Mouse (Mus musculus) erythroid progenitor cell, adult 5-6 weeks (primary cell): ENCODE data around the gene Fbxl16. TPM values are rescaled to one million over a fixed set of nuclear protein-coding genes. Genes with fewer than 3 reads are reported as not detected.
"Not testable (repeated sequence)": the region's sequence is repeated elsewhere in the genome, so short reads cannot be mapped to it uniquely, and the experiment has no call there.

Experiments
- ATAC-seq: replicated peaks from 2 replicates; pipeline ENCODE4 v1.8.0; 2016; ENCODE audit warnings: moderate number of reproducible peaks, mild to moderate bottlenecking, moderate TSS enrichment, inconsistent platforms; ENCODE audit not compliant: poor library complexity, low FRiP score, severe bottlenecking
- total RNA-seq, 2 experiments: library from RNA; stranded (forward) in 1 of 2; stranded (reverse) in 1 of 2; fragments of 150-400 nt in 1 of 2; fragments of 186-747, 209-891 nt in 1 of 2; gene quantifications; 2 replicates each; pipeline versions ENCODE4 v1.2.3 to v1.2.4; 2015 to 2017; ENCODE audit warnings: low replicate concordance in 2 of 2

The Fbxl16 gene
- total RNA-seq, 2 experiments from 2014 or later: not detected

- no peak for ATAC-seq
Measured at GRCm38 (mm10) chr17:25794197-25794596, 14.7 kb upstream of the Fbxl16 start.

- ATAC-seq: no peak
Measured at GRCm38 (mm10) chr17:25794998-25795397, 13.9 kb upstream of the Fbxl16 start.

- ATAC-seq: no peak
Measured at GRCm38 (mm10) chr17:25795609-25796092, 13.2 kb upstream of the Fbxl16 start, which contains the start of gene AC134908.4. AC134908.4 (minus strand) TSS chr17:25795659.

- ATAC-seq: no peak
Measured at GRCm38 (mm10) chr17:25796211-25796771, 12.6 kb upstream of the Fbxl16 start.

GRCm38 (mm10) chr17:25796951-25797369 lies 11.9 kb upstream of the Fbxl16 start, which contains the start of gene Metrn:
Metrn (minus strand) TSS chr17:25797136.
- ATAC-seq: peak; percentile 83

GRCm38 (mm10) chr17:25801029-25801428 lies 7.9 kb upstream of the Fbxl16 start:
- ATAC-seq: peak; percentile 68

- ATAC-seq: no peak
Measured at GRCm38 (mm10) chr17:25802825-25803517, 5.9 kb upstream of the Fbxl16 start.

- ATAC-seq: no peak
Measured at GRCm38 (mm10) chr17:25806507-25806906, 2.4 kb upstream of the Fbxl16 start.

- not testable (repeated sequence) for ATAC-seq
Measured at GRCm38 (mm10) chr17:25807452-25807851, 1.4 kb upstream of the Fbxl16 start.

- ATAC-seq: no peak
Measured at GRCm38 (mm10) chr17:25808028-25808427, 857 bp upstream of the Fbxl16 start.

- ATAC-seq: no peak
Measured at GRCm38 (mm10) chr17:25809606-25810340, 888 bp downstream of the Fbxl16 start.

- no peak for ATAC-seq
Measured at GRCm38 (mm10) chr17:25810890-25811289, 2.0 kb downstream of the Fbxl16 start.

- ATAC-seq: peak; percentile 45
Measured at GRCm38 (mm10) chr17:25813471-25813870, 4.6 kb downstream of the Fbxl16 start.

- no peak for ATAC-seq
Measured at GRCm38 (mm10) chr17:25817662-25818061, 8.8 kb downstream of the Fbxl16 start.

- peak; percentile 72 for ATAC-seq
Measured at GRCm38 (mm10) chr17:25818851-25819780, 10.2 kb downstream of the Fbxl16 start.

- peak; percentile 88 for ATAC-seq
Measured at GRCm38 (mm10) chr17:25823452-25823851, 14.6 kb downstream of the Fbxl16 start, which contains the start of gene Wdr24. Wdr24 (plus strand) TSS chr17:25823627.

- ATAC-seq: no peak
Measured at GRCm38 (mm10) chr17:25824362-25825142, 15.7 kb downstream of the Fbxl16 start.

GRCm38 (mm10) chr17:25825311-25825710 lies 16.4 kb downstream of the Fbxl16 start:
- ATAC-seq: no peak
